Mouse (Mus musculus): ENCODE measurements at regions not wholly inside any gene's neighbourhood (a gene's known extent, or its start where the extent isn't known, plus 50 kb on each side); places are given as distances from the start of the nearest gene placed in this dataset.
A peak's percentile ranks its signal among the peaks of the same experiment; 100 is the strongest.

DNA sequence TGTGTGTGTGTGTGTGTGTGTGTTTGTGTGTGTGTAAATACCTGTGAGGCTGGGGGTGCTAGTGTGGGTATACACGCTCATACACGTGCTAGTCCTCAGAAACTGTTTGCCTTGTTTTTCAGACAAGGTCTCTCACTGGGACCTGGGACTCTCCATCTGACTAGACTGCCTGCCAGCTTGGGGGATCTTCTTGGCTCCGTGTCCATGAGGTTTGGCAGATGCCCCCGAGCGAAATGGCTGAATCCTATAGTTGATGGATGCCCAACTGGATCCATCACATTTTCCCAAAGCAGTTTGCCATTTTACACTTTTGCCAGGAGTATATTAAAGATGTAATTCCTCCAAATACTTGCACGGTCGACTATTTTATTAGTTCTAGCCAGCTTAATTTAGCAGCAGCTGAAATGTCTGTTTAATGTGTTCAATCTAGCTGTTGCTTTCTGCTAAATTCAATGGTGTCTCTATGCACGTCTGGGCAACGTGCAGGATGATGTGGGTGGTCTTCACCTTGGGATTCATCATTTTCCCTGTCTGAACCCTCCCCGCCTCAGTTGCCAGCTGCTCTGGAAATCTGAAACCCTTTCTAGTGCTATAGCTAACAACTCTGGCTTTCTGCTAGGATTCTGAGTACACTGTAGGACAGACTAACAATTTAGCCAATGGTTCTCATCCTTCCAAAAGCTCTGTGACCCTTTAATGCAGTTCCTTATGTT is 213.3 kb upstream of the Lrig3 start:
- H3K9ac ChIP-seq, result no peak overlapping the region
- DNase-seq (no peak), ATAC-seq (ENCODE audit: insufficient read depth) (no peak)
- no peak for TF ChIP-seq CTCF (IDR thresholded peaks at IDR 0.05; ENCODE audit: low read depth)
- H3K4me1 ChIP-seq (ENCODE audit: insufficient read depth), result no peaks in the 10 kb centered on the region
- no peak overlapping the region for H3K4me2 ChIP-seq
- WGBS, result 58% methylated on average over 10 of the region's 10 CpGs
- no peaks in the 10 kb centered on the region for H3K27me3 ChIP-seq (ENCODE audit: insufficient read depth, low read length)
- no peaks in the 10 kb centered on the region for H3K9me3 ChIP-seq (ENCODE audit: low read depth, low read length)
- no peak overlapping the region for H3K4me3 ChIP-seq (ENCODE audit: low read depth, low read length)
- no peak overlapping the region for H3K27ac ChIP-seq (ENCODE audit: low read depth)
- H3K36me3 ChIP-seq (ENCODE audit: insufficient read depth), result no peaks in the 10 kb centered on the region

- H3K36me3 ChIP-seq (ENCODE audit: insufficient read depth), result no peaks in the 10 kb centered on the region
- H3K9ac ChIP-seq, result no peak overlapping the region
- no peaks in the 10 kb centered on the region for H3K27me3 ChIP-seq (ENCODE audit: insufficient read depth, low read length)
- H3K9me3 ChIP-seq (ENCODE audit: low read depth, low read length), result peaks cover 9% of the 10 kb centered on the region; the same call in 1 of the 2 replicates
- H3K4me2 ChIP-seq, result no peak overlapping the region
- no peak overlapping the region for H3K4me3 ChIP-seq (ENCODE audit: low read depth, low read length)
- ATAC-seq (ENCODE audit: insufficient read depth) (no peak), DNase-seq (no peak)
- H3K27ac ChIP-seq (ENCODE audit: low read depth), result no peak overlapping the region
- TF ChIP-seq CTCF (IDR thresholded peaks at IDR 0.05; ENCODE audit: low read depth), result no peak
- no peaks in the 10 kb centered on the region for H3K4me1 ChIP-seq (ENCODE audit: insufficient read depth)
- WGBS, result 95% methylated on average over 3 of the region's 3 CpGs
These were observed 206.8 kb upstream of the Lrig3 start for GRCm38 (mm10) chr10:125759171-125759570.

DNA sequence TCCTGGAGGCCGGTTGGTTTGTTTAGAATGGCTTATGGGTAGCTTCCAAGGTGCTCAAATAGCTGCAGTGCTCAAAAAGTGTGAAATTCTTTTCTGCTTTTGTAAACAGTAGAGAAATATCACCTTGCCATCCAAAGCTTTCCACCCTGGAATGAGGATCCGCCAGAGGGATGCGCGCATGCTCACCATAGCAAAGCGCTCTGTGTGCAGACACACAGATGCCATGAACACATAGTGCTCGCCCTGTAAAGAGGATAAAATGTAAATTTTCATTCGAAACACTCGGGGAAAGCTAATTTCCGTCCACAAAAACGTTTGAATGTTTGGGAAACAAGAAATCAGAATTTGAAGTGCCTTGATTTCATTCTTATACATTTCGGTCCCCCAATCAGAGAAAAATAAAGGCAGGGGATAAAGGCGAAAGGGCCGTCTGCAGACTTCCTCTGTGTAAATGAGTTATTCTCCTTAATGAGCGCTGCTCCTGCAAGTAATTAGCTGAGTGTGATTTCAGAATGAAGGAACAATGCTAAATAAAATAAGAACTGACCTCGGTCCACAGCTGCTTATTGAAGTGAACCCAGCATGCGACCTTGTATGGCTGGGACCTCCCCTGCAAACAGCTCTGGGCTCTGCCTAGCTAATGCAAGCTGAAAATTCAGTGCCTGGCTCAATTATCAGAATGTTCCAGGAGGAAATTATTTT is 203.4 kb upstream of the Lrig3 start:
- H3K36me3 ChIP-seq (ENCODE audit: insufficient read depth), result no peaks in the 10 kb centered on the region
- H3K9ac ChIP-seq, result no peak overlapping the region
- no peak for TF ChIP-seq CTCF (IDR thresholded peaks at IDR 0.05; ENCODE audit: low read depth)
- no peak overlapping the region for H3K27ac ChIP-seq (ENCODE audit: low read depth)
- no peak overlapping the region for H3K4me3 ChIP-seq (ENCODE audit: low read depth, low read length)
- 78% methylated on average over 16 of the region's 16 CpGs for WGBS
- H3K9me3 ChIP-seq (ENCODE audit: low read depth, low read length), result peaks cover 9% of the 10 kb centered on the region; the same call in 1 of the 2 replicates
- no peak overlapping the region for H3K4me2 ChIP-seq
- H3K4me1 ChIP-seq (ENCODE audit: insufficient read depth), result no peaks in the 10 kb centered on the region
- no peaks in the 10 kb centered on the region for H3K27me3 ChIP-seq (ENCODE audit: insufficient read depth, low read length)
- DNase-seq (no peak), ATAC-seq (ENCODE audit: insufficient read depth) (no peak)

- TF ChIP-seq CTCF (IDR thresholded peaks at IDR 0.05; ENCODE audit: low read depth), result peak; percentile 75
- DNase-seq (peak; percentile 80), ATAC-seq (ENCODE audit: insufficient read depth) (peak; percentile 29; the same call in 1 of the 2 replicates)
- Histone ChIP-seq H3K9ac (no peak overlapping the region), H3K4me3 (ENCODE audit: low read depth, low read length) (no peak overlapping the region), H3K27ac (ENCODE audit: low read depth) (peak overlapping the region; percentile 46; the same call in 1 of the 2 replicates), H3K4me1 (ENCODE audit: insufficient read depth) (no peaks in the 10 kb centered on the region), H3K36me3 (ENCODE audit: insufficient read depth) (no peaks in the 10 kb centered on the region), H3K27me3 (ENCODE audit: insufficient read depth, low read length) (no peaks in the 10 kb centered on the region), H3K4me2 (no peak overlapping the region), H3K9me3 (ENCODE audit: low read depth, low read length) (peaks cover 9% of the 10 kb centered on the region; the same call in 1 of the 2 replicates)
- 51% methylated on average over 10 of the region's 10 CpGs for WGBS
These were observed 201.4 kb upstream of the Lrig3 start for GRCm38 (mm10) chr10:125764402-125765102.

DNA sequence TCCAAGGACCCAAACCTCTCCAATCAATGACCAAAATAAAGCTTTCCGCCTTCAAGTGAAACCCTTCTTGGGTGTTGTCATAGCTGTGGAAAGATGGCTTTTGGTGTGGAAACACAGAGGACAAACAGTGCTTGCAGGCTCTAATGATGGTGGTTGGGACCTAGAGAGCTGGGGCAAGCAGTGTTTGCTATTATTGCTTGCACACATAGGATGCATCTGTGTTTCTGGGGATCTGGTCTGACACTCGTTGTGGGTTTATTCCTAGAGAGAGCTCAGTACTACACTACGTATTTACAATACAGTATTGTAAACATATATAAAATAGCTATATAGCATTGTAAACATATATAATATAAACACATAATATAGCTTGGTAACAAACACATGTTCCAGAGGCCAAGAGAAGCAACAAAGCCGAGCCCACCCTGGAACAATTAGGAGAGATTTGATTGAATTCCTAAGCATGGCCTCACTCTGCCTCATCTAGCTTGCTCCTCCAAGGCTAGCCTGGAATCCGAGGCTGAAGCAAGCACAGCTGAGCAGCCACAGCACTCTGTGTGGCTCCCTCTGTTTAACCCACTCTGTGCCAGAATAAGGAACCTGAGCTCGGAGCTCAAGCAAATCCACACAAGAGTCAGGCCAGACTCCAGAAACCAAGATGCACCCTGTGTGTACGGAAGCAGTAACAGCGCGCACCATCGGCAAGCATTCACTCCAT is 200.7 kb upstream of the Lrig3 start:
- peak; percentile 88 for ATAC-seq (ENCODE audit: insufficient read depth)
- Histone ChIP-seq H3K27ac (ENCODE audit: low read depth) (peak overlapping the region; percentile 56), H3K9ac (no peak overlapping the region), H3K4me3 (ENCODE audit: low read depth, low read length) (no peak overlapping the region), H3K27me3 (ENCODE audit: insufficient read depth, low read length) (no peaks in the 10 kb centered on the region), H3K4me2 (no peak overlapping the region), H3K36me3 (ENCODE audit: insufficient read depth) (no peaks in the 10 kb centered on the region), H3K4me1 (ENCODE audit: insufficient read depth) (no peaks in the 10 kb centered on the region), H3K9me3 (ENCODE audit: low read depth, low read length) (peaks cover 9% of the 10 kb centered on the region; the same call in 1 of the 2 replicates)
- 58% methylated on average over 10 of the region's 10 CpGs for WGBS
- no peak for TF ChIP-seq CTCF (IDR thresholded peaks at IDR 0.05; ENCODE audit: low read depth)
- DNase-seq, result peak; percentile 67

DNA sequence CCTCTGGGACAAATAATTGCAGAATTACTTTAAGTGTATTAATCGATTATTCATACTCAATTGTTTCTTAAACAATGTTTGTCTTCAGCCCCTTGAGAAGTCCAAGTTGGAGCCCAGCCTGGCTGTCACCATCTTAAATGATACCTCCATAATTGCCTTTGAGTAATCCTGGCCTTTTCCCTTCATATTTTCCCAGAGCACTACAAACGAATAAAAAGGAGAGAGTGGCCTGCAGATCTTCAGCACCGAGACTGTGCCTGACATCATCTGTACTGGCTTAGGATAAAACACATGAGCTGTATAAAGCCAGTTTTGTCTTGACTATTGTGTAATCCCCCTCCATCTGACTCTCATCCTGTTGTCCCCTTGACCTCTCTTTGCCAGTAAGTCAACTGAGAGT is 197.7 kb upstream of the Lrig3 start:
- H3K4me2 ChIP-seq, result no peak overlapping the region
- DNase-seq, result no peak
- ATAC-seq (ENCODE audit: insufficient read depth), result no peak
- H3K27ac ChIP-seq (ENCODE audit: low read depth), result no peak overlapping the region
- H3K36me3 ChIP-seq (ENCODE audit: insufficient read depth), result no peaks in the 10 kb centered on the region
- H3K9me3 ChIP-seq (ENCODE audit: low read depth, low read length), result no peaks in the 10 kb centered on the region
- WGBS, result 66% methylated on average over 3 of the region's 3 CpGs
- no peaks in the 10 kb centered on the region for H3K4me1 ChIP-seq (ENCODE audit: insufficient read depth)
- no peak overlapping the region for H3K9ac ChIP-seq
- no peak overlapping the region for H3K4me3 ChIP-seq (ENCODE audit: low read depth, low read length)
- TF ChIP-seq CTCF (IDR thresholded peaks at IDR 0.05; ENCODE audit: low read depth), result no peak
- no peaks in the 10 kb centered on the region for H3K27me3 ChIP-seq (ENCODE audit: insufficient read depth, low read length)
